Mouse (Mus musculus): ENCODE measurements around the gene Glis3. TPM values are rescaled to one million over a fixed set of nuclear protein-coding genes. Genes with fewer than 3 reads are reported as not detected.

Gene Glis3
- polyA plus RNA-seq, 1 experiment from 2014 or later, result 0.36 TPM

DNA sequence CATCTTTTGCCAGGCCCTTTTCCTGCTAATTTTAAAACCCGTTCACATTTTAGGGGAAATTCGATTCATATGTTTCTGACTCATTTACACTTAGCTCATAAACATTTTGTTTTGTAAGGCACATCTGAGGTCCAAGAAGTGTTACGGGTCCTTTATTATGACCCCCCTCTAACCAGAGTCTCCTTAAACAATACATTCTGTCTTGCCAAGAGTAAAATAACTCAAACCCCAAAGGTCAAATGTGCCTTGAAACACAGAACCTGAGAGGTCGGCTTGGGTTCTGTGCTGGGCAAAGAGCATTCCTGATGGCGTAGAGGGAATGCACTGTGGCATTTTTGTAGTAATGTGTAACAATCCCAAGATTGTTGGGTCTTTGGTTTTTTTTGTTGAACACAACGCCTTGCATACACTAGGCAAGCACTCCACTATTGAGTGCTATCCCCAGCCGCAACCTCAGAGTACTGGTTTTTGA, 395.7 kb downstream of the Glis3 start:
- DNase-seq, result no peak
- Histone ChIP-seq H3K9ac (replicated peaks) (no peak overlapping the region), H3K36me3 (replicated peaks; ENCODE audit: insufficient read depth, low read length) (no peaks in the 10 kb centered on the region), H3K27me3 (ENCODE audit: insufficient read depth, low read length) (no peaks in the 10 kb centered on the region), H3K4me2 (ENCODE audit: low read depth, low read length) (no peak overlapping the region), H3K4me3 (ENCODE audit: low read depth, low read length) (no peak overlapping the region), H3K4me1 (ENCODE audit: insufficient read depth) (no peaks in the 10 kb centered on the region), H3K9me3 (ENCODE audit: low read length) (no peaks in the 10 kb centered on the region), H3K27ac (ENCODE audit: low read depth) (no peak overlapping the region)
- TF ChIP-seq CTCF (IDR thresholded peaks at IDR 0.05; ENCODE audit: low read depth), result no peak
- no peak for TF ChIP-seq EP300 (IDR thresholded peaks at IDR 0.05; ENCODE audit: low read depth)
- no peak for ATAC-seq
- WGBS (ENCODE audit: insufficient replicate concordance), result 78% methylated on average over 7 of the region's 7 CpGs

GRCm38 (mm10) chr19:28283241-28284097, 396.4 kb downstream of the Glis3 start:
- Histone ChIP-seq H3K4me3 (ENCODE audit: low read depth, low read length) (no peak overlapping the region), H3K27ac (ENCODE audit: low read depth) (no peak overlapping the region), H3K9ac (replicated peaks) (no peak overlapping the region), H3K27me3 (ENCODE audit: insufficient read depth, low read length) (no peaks in the 10 kb centered on the region), H3K4me1 (ENCODE audit: insufficient read depth) (no peaks in the 10 kb centered on the region), H3K4me2 (ENCODE audit: low read depth, low read length) (no peak overlapping the region), H3K36me3 (replicated peaks; ENCODE audit: insufficient read depth, low read length) (no peaks in the 10 kb centered on the region), H3K9me3 (ENCODE audit: low read length) (no peaks in the 10 kb centered on the region)
- ATAC-seq (no peak), DNase-seq (no peak)
- no peak for TF ChIP-seq CTCF (IDR thresholded peaks at IDR 0.05; ENCODE audit: low read depth)
- TF ChIP-seq EP300 (IDR thresholded peaks at IDR 0.05; ENCODE audit: low read depth), result no peak
- WGBS (ENCODE audit: insufficient replicate concordance), result 82% methylated on average over 7 of the region's 7 CpGs

DNA sequence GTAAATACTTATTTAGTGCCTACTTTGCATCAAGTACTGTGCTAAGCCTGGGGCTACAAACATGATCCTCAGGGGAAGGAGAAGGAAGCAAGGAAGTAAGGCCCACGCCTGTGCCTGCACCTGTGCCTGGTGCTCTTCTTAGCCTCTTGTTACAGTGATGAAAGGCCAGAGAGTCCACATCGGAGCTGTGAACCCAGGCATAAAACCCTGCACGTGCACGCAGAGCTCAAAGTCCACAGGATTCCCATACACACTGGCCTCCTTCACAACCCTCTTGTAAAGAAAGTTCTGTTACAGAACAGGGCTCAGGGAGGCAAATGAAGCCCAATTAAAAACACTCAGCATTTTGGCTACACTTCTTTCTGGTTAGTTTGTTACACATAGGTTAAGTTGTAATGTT, 398.5 kb downstream of the Glis3 start:
- Histone ChIP-seq H3K27me3 (ENCODE audit: insufficient read depth, low read length) (no peaks in the 10 kb centered on the region), H3K9ac (replicated peaks) (no peak overlapping the region), H3K4me3 (ENCODE audit: low read depth, low read length) (no peak overlapping the region), H3K27ac (ENCODE audit: low read depth) (no peak overlapping the region), H3K9me3 (ENCODE audit: low read length) (no peaks in the 10 kb centered on the region), H3K4me1 (ENCODE audit: insufficient read depth) (no peaks in the 10 kb centered on the region), H3K36me3 (replicated peaks; ENCODE audit: insufficient read depth, low read length) (no peaks in the 10 kb centered on the region), H3K4me2 (ENCODE audit: low read depth, low read length) (no peak overlapping the region)
- 65% methylated on average over 4 of the region's 4 CpGs for WGBS (ENCODE audit: insufficient replicate concordance)
- DNase-seq (no peak), ATAC-seq (no peak)
- TF ChIP-seq EP300 (IDR thresholded peaks at IDR 0.05; ENCODE audit: low read depth) (no peak), CTCF (IDR thresholded peaks at IDR 0.05; ENCODE audit: low read depth) (no peak)

- H3K27ac ChIP-seq (ENCODE audit: low read depth), result no peak overlapping the region
- ATAC-seq (no peak), DNase-seq (no peak)
- 86% methylated on average over 2 of the region's 2 CpGs for WGBS (ENCODE audit: insufficient replicate concordance)
- H3K4me1 ChIP-seq (ENCODE audit: insufficient read depth), result no peaks in the 10 kb centered on the region
- no peaks in the 10 kb centered on the region for H3K36me3 ChIP-seq (replicated peaks; ENCODE audit: insufficient read depth, low read length)
- no peak overlapping the region for H3K9ac ChIP-seq (replicated peaks)
- no peak overlapping the region for H3K4me2 ChIP-seq (ENCODE audit: low read depth, low read length)
- no peak for TF ChIP-seq CTCF (IDR thresholded peaks at IDR 0.05; ENCODE audit: low read depth)
- no peak for TF ChIP-seq EP300 (IDR thresholded peaks at IDR 0.05; ENCODE audit: low read depth)
- H3K9me3 ChIP-seq (ENCODE audit: low read length), result no peaks in the 10 kb centered on the region
- no peak overlapping the region for H3K4me3 ChIP-seq (ENCODE audit: low read depth, low read length)
- no peaks in the 10 kb centered on the region for H3K27me3 ChIP-seq (ENCODE audit: insufficient read depth, low read length)
Measured at GRCm38 (mm10) chr19:28277104-28277503, 402.8 kb downstream of the Glis3 start.

DNA sequence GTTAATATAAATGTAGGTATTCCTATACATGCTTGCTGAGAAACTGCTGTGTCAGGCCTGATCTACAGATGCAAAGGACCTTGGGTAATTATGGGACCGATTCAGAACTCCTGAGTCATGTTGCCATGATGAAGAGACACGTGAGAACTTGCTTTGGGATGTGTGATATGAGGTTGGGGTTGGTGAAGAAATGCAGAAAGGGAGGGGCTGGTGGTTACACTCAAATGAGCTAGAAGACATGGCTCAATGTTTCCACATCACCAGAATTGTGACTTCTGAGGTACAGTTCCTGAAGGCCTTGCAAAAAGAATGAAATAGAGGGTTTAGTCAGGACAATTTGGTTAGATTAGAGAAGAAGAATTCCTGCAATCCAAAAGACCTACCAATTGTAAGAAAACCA, 405.4 kb downstream of the Glis3 start:
- 51% methylated on average over 2 of the region's 2 CpGs for WGBS (ENCODE audit: insufficient replicate concordance)

DNA sequence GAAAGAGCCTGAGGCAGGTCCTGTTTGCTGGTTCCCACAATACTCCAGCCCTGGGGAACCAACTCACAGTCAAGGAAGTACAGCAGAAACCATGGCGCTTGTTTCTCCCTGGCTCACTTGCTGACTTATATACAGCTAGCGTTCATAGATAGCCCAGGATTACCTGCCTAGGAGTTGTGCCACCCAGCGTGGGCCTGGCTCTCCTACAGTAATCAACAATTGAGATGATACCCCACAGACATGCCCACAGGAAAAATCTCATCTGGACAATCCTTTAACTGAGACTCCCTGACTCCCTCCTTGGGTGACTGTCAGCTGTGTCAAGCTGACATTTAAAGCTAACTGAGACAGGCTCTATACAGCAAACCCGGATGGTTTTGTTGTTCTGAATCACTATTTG, 405.9 kb downstream of the Glis3 start:
- no peaks in the 10 kb centered on the region for H3K9me3 ChIP-seq (ENCODE audit: low read length)
- 74% methylated on average over 4 of the region's 4 CpGs for WGBS (ENCODE audit: insufficient replicate concordance)

More for the DNA sequence above, 405.4 kb downstream of the Glis3 start:
- Histone ChIP-seq H3K27me3 (ENCODE audit: insufficient read depth, low read length) (no peaks in the 10 kb centered on the region), H3K4me2 (ENCODE audit: low read depth, low read length) (no peak overlapping the region), H3K4me1 (ENCODE audit: insufficient read depth) (no peaks in the 10 kb centered on the region), H3K27ac (ENCODE audit: low read depth) (no peak overlapping the region), H3K4me3 (ENCODE audit: low read depth, low read length) (no peak overlapping the region), H3K36me3 (replicated peaks; ENCODE audit: insufficient read depth, low read length) (no peaks in the 10 kb centered on the region), H3K9ac (replicated peaks) (no peak overlapping the region), H3K9me3 (ENCODE audit: low read length) (no peaks in the 10 kb centered on the region)
- TF ChIP-seq CTCF (IDR thresholded peaks at IDR 0.05; ENCODE audit: low read depth) (no peak), EP300 (IDR thresholded peaks at IDR 0.05; ENCODE audit: low read depth) (no peak)
- ATAC-seq (no peak), DNase-seq (no peak)

More for the DNA sequence above, 405.9 kb downstream of the Glis3 start:
- ATAC-seq (no peak), DNase-seq (no peak)
- no peak overlapping the region for H3K27ac ChIP-seq (ENCODE audit: low read depth)
- no peaks in the 10 kb centered on the region for H3K4me1 ChIP-seq (ENCODE audit: insufficient read depth)
- no peak overlapping the region for H3K4me2 ChIP-seq (ENCODE audit: low read depth, low read length)
- no peak overlapping the region for H3K9ac ChIP-seq (replicated peaks)
- TF ChIP-seq EP300 (IDR thresholded peaks at IDR 0.05; ENCODE audit: low read depth) (no peak), CTCF (IDR thresholded peaks at IDR 0.05; ENCODE audit: low read depth) (no peak)
- H3K4me3 ChIP-seq (ENCODE audit: low read depth, low read length), result no peak overlapping the region
- H3K36me3 ChIP-seq (replicated peaks; ENCODE audit: insufficient read depth, low read length), result no peaks in the 10 kb centered on the region
- H3K27me3 ChIP-seq (ENCODE audit: insufficient read depth, low read length), result no peaks in the 10 kb centered on the region
